Mouse (Mus musculus) cerebellum, postnatal 14 days (tissue): Measurements from ENCODE around the gene Eml1.

ENCODE experiments used
- DNase-seq, 2 experiments: peaks; one replicate each; pipeline ENCODE4 v3.0.0; 2021; ENCODE audit warnings: mixed read lengths in 2 of 2

The Eml1 gene

DNA sequence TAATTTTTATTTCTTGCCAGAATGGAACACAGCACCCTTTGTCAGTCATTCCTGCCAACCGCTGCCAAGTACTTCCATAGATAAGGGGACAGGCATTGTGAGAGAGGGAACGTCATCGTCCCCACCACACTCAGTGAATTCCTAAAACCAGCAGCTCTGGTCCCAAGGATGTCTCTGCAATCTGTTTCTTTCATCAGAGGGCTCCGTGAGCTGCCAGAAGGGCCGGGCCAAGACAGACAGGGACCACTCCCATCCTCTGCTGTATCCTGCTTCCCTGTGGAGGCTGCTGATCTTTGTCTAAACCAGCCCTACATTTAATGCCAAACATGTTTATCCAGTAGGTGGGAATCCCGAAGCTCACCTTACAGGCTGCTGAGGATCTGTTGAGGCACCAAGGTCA is 182.3 kb downstream of the Eml1 start:
- DNase-seq: no peak

DNA sequence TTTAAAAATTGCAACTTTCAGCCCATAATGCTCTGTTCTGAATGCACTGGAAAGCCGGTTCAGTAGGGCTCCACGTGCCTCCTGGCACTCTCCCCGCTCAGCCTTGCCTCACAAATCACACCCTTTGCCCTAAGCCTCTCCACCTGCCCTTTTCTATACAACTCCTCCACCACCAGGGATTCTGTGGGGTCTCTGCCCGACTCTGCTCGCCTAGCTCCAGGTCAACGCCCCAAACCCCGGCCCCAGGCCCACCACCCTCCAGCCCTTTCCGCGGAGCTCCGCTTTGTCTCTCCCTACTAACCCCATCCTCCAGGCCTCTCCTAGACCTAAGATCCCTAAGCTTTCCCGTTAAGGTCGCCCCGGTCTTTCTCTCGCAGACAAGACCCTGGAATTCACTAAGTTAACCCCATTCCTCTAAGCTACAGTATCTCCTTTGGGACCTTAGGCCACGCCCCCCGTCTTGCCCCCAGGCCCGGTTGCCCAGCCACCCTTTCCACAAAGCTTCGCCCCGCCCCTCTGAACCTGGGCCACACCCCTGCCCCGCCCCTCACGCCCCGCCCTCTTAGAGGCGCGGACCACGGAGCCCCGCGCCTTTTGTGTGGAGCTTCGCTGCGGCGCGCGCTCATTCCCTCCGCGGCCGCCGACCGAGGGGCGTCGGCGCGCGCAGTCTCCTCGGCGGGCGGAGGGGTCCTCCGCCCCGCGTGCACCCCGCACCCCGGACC is 183.5 kb downstream of the Eml1 start, which contains the start of gene Evl:
TSS of gene Evl (plus strand) at position 601 of the 722 bp plus-strand sequence.
- DNase-seq: peak; percentile 95 to 97

DNA sequence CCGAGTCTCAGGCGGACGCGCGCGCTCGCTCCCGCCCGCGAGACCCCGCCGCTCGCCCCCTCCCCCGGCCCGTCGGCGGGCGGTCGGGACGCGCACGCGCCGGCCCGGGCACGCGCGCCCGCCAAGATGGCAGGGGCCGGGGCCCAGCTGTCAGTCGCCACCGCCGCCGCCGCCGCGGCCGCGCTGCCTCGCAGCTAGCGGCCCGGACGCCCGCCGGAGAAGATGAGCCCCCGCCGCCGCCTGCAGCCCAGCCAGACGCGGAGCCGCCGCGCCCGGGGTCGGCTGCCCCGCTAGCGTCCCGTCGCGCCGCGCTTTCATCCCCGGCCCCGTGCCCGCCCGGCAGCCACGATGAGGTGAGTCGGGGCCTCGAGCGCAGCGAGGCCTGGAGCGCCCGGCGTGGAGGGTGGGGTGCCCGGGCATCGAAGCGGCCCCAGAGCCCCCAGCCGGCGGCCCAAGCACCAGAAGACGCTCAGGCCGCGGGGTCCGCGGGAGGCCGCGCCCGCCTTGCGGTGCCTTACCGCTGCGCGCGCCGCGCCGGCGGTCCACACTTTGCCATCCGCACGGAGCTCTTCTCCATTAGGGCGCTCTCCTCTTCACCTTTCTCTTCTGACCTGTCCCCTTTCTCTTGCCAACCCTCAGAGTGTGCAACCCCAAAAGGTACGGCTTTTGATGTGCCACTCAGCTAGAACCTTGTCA is 184.3 kb downstream of the Eml1 start:
- no peak for DNase-seq

- no peak for DNase-seq
Measured at GRCm38 (mm10) chr12:108558194-108558593, 187.4 kb downstream of the Eml1 start.

DNA sequence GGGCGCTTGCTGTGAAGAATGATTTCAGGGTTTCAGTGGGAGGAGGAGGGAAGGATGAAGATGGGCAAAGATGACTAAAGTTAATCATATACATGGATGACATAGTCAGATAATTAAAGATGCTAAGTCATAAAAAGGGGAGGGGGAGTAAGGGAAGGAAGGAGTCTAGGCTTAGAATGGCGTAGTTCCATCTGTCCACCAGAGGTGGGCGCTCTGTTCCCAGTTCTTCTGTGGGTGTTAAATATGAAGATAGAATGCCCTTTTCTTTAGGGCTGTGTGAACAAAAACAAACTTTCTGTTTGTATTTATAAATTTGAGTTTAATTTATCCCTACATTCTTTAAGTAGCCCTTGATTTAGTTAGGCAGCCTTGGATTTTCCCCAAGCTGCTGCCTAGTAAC is 192.5 kb downstream of the Eml1 start:
- peak in 1 of 2 experiments; percentile 64 for DNase-seq

DNA sequence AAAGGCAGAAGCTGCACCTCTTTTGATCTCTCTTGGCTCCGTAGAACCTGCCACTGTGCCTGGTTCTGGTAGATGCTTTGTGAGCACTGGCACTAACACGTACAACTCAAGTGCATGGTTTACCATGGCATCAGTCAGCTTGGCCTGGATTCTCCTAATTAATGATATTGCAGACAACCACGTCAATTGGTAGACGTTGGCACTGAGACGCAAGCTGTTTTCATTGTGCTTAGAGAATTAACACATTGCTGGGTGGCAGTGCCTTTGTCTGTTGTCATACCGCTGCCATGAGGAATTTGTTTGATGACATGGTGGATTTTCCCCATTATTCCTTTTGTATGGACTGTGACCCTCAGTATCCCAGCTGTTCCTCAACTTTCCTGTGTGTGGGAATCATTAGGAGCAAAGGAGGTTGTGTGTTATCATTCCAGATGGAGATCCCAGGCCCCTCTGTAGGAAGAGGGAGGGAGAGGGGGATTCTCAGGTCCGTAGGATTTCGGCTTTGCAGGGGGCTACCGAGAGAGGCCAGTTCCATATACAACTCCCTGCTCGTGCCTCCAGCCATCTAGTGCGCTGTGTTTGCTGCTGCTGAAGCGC is 194.3 kb downstream of the Eml1 start:
- no peak for DNase-seq

DNA sequence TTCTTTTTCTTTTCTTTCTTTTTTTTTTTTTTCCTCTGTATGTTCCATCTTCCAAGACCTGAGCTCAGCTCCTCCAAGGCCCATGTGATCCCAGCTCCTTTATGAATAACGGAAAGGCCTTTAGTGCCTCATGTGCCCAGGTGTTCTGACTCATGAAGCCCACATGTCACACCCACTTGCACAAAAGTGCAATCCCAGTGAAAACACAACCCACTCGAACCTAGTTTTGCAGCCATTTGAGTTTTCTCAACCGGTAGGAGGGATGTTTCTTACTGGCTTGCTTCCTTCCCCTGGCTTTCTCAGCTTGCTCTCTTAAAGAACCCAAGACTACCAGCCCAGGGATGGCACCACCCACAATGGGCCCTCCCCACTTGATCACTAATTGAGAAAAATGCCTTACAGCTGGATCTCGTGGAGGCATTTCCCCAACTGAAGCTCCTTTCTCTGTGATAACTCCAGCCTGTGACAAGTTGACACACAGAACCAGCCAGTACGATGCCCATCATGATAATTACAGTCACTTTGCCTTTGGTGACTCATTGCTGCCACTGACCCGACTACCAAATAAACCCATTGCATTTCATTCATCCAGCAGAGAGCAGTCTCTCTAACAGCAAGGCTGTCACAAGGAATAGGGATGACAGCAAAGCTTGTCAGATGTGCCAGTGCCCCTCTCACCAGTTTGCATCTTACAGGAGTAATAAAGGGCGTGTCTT is 208.6 kb downstream of the Eml1 start:
- no peak for DNase-seq

DNA sequence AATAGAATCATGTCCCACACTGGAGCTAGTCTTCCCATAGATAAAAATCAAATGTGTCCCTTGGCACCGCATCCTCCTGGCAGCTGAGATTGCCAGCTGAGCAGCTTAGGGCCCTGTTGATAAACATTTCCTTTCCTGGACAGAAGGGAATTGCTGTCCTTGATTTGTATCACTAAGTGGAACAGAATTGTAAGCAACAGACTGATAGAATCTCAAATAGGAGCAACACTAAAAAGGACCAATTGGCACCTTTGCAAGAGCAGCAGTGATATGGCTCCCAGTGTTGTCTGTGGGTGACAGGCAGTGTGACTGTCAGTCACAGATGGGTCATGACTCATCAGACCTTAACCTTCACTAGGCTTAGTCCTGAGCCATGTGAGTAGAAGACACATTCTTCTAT is 213.0 kb downstream of the Eml1 start:
- DNase-seq: peak; percentile 36 to 60
